Mouse (Mus musculus) CH12.LX (cell line): Measurements from ENCODE around the gene Chd2.

Source experiments
- CHD1 ChIP-seq: IDR thresholded peaks from 2 replicates; pipeline ENCODE4 v1.6.1; 2012; ENCODE audit warnings: low read depth, low read length, improper control_type of control experiment, inconsistent platforms
- CTCF ChIP-seq, 2 experiments: IDR thresholded peaks in 1 of 2; conservative IDR thresholded peaks in 1 of 2; 2 replicates each; pipeline ENCODE4 v1.5.1; 2011 to 2012; ENCODE audit warnings: low read depth in 2 of 2, low read length in 2 of 2, improper control_type of control experiment in 1 of 2, inconsistent platforms in 1 of 2, mild to moderate bottlenecking in 1 of 2, moderate library complexity in 1 of 2
- MEF2A ChIP-seq: IDR thresholded peaks from 2 replicates; pipeline ENCODE4 v1.6.1; 2014; ENCODE audit warnings: low read depth, mild to moderate bottlenecking, inconsistent platforms, low read length, improper control_type of control experiment, borderline replicate concordance
- POLR2A ChIP-seq: IDR thresholded peaks from 2 replicates; pipeline ENCODE4 v1.6.1; 2011; ENCODE audit warnings: low read depth, mild to moderate bottlenecking, improper control_type of control experiment, low read length
- RAD21 ChIP-seq: IDR thresholded peaks from 2 replicates; pipeline ENCODE4 v1.6.1; 2011; ENCODE audit warnings: low read depth, mild to moderate bottlenecking, low read length, improper control_type of control experiment, moderate library complexity
- SMC3 ChIP-seq: IDR thresholded peaks from 2 replicates; pipeline ENCODE4 v1.6.1; 2011; ENCODE audit warnings: low read depth, low read length, improper control_type of control experiment
- USF1 ChIP-seq: IDR thresholded peaks from 2 replicates; pipeline ENCODE4 v1.6.1; 2014; ENCODE audit warnings: low read depth, mild to moderate bottlenecking, inconsistent platforms, low read length, improper control_type of control experiment
- ZC3H11A ChIP-seq: IDR thresholded peaks from 2 replicates; pipeline ENCODE4 v1.6.1; 2012; ENCODE audit warnings: low read depth, mild to moderate bottlenecking, inconsistent platforms, low read length, improper control_type of control experiment
- ZMIZ1 ChIP-seq: IDR thresholded peaks from 2 replicates; pipeline ENCODE4 v1.6.1; 2012; ENCODE audit warnings: low read depth, mild to moderate bottlenecking, inconsistent platforms, low read length, improper control_type of control experiment

DNA sequence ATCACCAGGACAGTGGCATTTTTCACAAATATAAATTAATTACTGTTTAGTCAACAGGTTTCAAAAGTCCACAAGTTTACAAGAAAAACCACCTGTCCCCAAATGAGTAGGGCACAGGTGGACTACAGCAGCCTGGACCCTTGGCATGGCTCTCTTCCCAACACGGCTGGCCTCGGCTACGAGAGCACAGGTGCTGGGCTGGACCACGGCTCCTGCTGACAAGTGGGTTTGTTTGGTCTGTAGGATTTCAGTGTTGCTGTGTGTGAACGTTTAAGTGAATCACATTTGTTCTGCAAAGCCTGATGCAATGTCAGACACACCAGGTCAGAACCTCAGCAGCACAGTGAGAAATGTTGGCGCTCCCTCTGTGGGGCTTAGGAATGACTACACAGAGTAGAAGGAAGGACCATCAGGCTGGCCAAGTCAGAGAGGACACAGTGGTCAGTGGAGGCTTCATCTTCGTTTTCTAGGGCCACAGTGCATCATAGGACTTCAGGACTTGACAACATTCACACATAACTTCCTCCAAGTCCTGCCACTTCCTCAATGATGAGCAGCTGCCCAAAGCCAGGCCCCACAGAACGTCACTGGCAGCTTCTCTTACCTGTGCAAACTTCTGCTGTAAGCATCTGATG is 114.8 kb downstream of the Chd2 start:
- no peak for TF ChIP-seq RAD21
- no peak for TF ChIP-seq CTCF (conservative IDR thresholded peaks at IDR 0.05 in 1 of 2, IDR thresholded peaks at IDR 0.05 in 1 of 2; ENCODE audit: low read depth in 2 of 2, low read length in 2 of 2)
- no peak for TF ChIP-seq USF1
- no peak for TF ChIP-seq SMC3
- TF ChIP-seq POLR2A: 0 out of 2 replicates have a peak, but pooled peaks have one; percentile 0
- no peak for TF ChIP-seq ZMIZ1
- no peak for TF ChIP-seq ZC3H11A
- no peak for TF ChIP-seq MEF2A
- no peak for TF ChIP-seq CHD1
